9 mouse cellular contexts compared by ENCODE assay signal in genomic region chr12:36041281-36041589, GRCm38 (mm10). TPM values are rescaled to one million over a fixed set of nuclear protein-coding genes. Genes with fewer than 3 reads are reported as not detected.
DNase-seq lines count a peak whose midpoint lies in the region; ATAC-seq and TF ChIP-seq lines count a peak whose summit lies in the region.
"Had no signal": no experiment of that assay in that cellular context is flagged by ENCODE, and none has a peak within 500 bp of the region (broad histone marks: within the 10 kb centered on the region; RNA-seq: fewer than 3 reads in every experiment).

No protein-coding gene starts in this region.

- H3K9ac ChIP-seq in limb, embryonic 15.5 days: no peak overlapping the region
- peak overlapping the region; percentile 89 for H3K9ac ChIP-seq in stomach, embryonic 16.5 days (ENCODE audit: low read length)

- H3K27me3 ChIP-seq in cerebellum, adult 2 months (ENCODE audit: control insufficient read depth, insufficient read depth, low read length): no peaks in the 10 kb centered on the region
- peaks cover 2% of the 10 kb centered on the region for H3K27me3 ChIP-seq in megakaryocyte, embryonic 14.5 days (replicated peaks)
- no peaks in the 10 kb centered on the region for H3K27me3 ChIP-seq in limb, embryonic 15.5 days
- no peaks in the 10 kb centered on the region for H3K27me3 ChIP-seq in stomach, embryonic 16.5 days (ENCODE audit: control insufficient read depth, insufficient read depth, low read length)

- no peak for TF ChIP-seq POLR2A in cerebellum, adult 2 months (IDR thresholded peaks at IDR 0.05; ENCODE audit: borderline replicate concordance, insufficient read depth, low read length)

- 0 out of 2 replicates have a peak overlapping the region, but pooled peaks have one; percentile 46 for H3K27ac ChIP-seq in cerebellum, adult 2 months (ENCODE audit: insufficient read depth, low read length)
- no peak overlapping the region for H3K27ac ChIP-seq in limb, embryonic 15.5 days
- H3K27ac ChIP-seq in stomach, embryonic 16.5 days (ENCODE audit: low read length): no peak overlapping the region

- 20% methylated on average over 4 of the region's 4 CpGs for WGBS in cerebellum, adult 2 months
- WGBS in limb, embryonic 15.5 days: 41% methylated on average over 4 of the region's 4 CpGs
- 27% methylated on average over 4 of the region's 4 CpGs for WGBS in stomach, embryonic 16.5 days

- H3K36me3 ChIP-seq in megakaryocyte, embryonic 14.5 days (replicated peaks; ENCODE audit: low read length): peaks cover 7% of the 10 kb centered on the region
- no peaks in the 10 kb centered on the region for H3K36me3 ChIP-seq in limb, embryonic 15.5 days
- H3K36me3 ChIP-seq in stomach, embryonic 16.5 days (ENCODE audit: control insufficient read depth, insufficient read depth, low read length): no peaks in the 10 kb centered on the region

- H3K4me3 ChIP-seq in cerebellum, adult 2 months (replicated peaks; ENCODE audit: insufficient read depth, low read depth, low read length): peak overlapping the region; percentile 56
- H3K4me3 ChIP-seq in megakaryocyte, embryonic 14.5 days (replicated peaks): peak overlapping the region; percentile 98
- peak overlapping the region; percentile 68 for H3K4me3 ChIP-seq in limb, embryonic 15.5 days
- H3K4me3 ChIP-seq in stomach, embryonic 16.5 days (replicated peaks; ENCODE audit: low read length): peak overlapping the region; percentile 91

- ATAC-seq in megakaryocyte, adult 5-6 weeks (ENCODE audit: poor library complexity, severe bottlenecking): no peak
- no peak for ATAC-seq in limb, embryonic 15.5 days (ENCODE audit: insufficient number of reproducible peaks, low FRiP score, low TSS enrichment, low read depth)
- no peak for ATAC-seq in stomach, embryonic 16.5 days (ENCODE audit: insufficient read depth, low FRiP score)

- peak overlapping the region; percentile 99 for H3K4me2 ChIP-seq in limb, embryonic 15.5 days
- peak overlapping the region; percentile 95 for H3K4me2 ChIP-seq in stomach, embryonic 16.5 days (ENCODE audit: low read depth, low read length)

- no peaks in the 10 kb centered on the region for H3K9me3 ChIP-seq in megakaryocyte, embryonic 14.5 days
- H3K9me3 ChIP-seq in limb, embryonic 15.5 days: no peaks in the 10 kb centered on the region
- H3K9me3 ChIP-seq in stomach, embryonic 16.5 days (replicated peaks; ENCODE audit: control insufficient read depth, low read length): no peaks in the 10 kb centered on the region

- H3K4me1 ChIP-seq in cerebellum, adult 2 months (ENCODE audit: control insufficient read depth, insufficient read depth, low read length): no peaks in the 10 kb centered on the region; the same call in 1 of the 2 replicates
- H3K4me1 ChIP-seq in megakaryocyte, embryonic 14.5 days: peaks cover 47% of the 10 kb centered on the region
- peaks cover 14% of the 10 kb centered on the region; the same call in 1 of the 2 replicates for H3K4me1 ChIP-seq in limb, embryonic 15.5 days
- H3K4me1 ChIP-seq in stomach, embryonic 16.5 days (ENCODE audit: control insufficient read depth, insufficient read depth, low read length): peaks cover 12% of the 10 kb centered on the region; the same call in 1 of the 2 replicates

- no peak for TF ChIP-seq CTCF in cerebellum, adult 2 months (IDR thresholded peaks at IDR 0.05; ENCODE audit: borderline replicate concordance, insufficient read depth, low read depth, low read length)

- DNase-seq in cerebellum, adult 2 months: no peak
- DNase-seq in cerebellum, postnatal 10 days: no peak
- no peak for DNase-seq in right cerebral cortex, postnatal 25 days
- DNase-seq in right cerebral cortex, adult 2 months (ENCODE audit: low spot score in 2 of 2): no peak

RNA-seq across cellular contexts. Expression of gene Tspan13, which starts 1.1 kb away (rescaled TPM):
- 157 and 167 TPM in 2 replicates for polyA plus RNA-seq in cerebellum, adult 2 months (2012; rRNA removed)
- 56.8 and 390 TPM in 2 replicates for polyA plus RNA-seq in megakaryocyte, embryonic 14.5 days (2012; ENCODE audit: insufficient read depth, low replicate concordance)
- 28.8 and 30.4 TPM in 2 replicates for total RNA-seq in megakaryocyte, adult 5-6 weeks (2015)
- total RNA-seq in megakaryocyte, adult 5-6 weeks (2017): 20.3 and 21.4 TPM in 2 replicates
- polyA plus RNA-seq in limb, embryonic 15.5 days (2015; fragmentation: Nextera tagmentation; extraction: Ambion mirVana): 47.1 and 50.9 TPM in 2 replicates
- polyA plus RNA-seq in stomach, embryonic 16.5 days (2015; fragmentation: Nextera tagmentation; extraction: Ambion mirVana): 127 and 130 TPM in 2 replicates

RNA-seq across cellular contexts. Expression of gene Agr2, which starts 48.5 kb away (rescaled TPM):
- polyA plus RNA-seq in cerebellum, adult 2 months (2012; rRNA removed): not detected in 2 replicates
- not detected in 2 replicates for polyA plus RNA-seq in megakaryocyte, embryonic 14.5 days (2012; ENCODE audit: insufficient read depth, low replicate concordance)
- total RNA-seq in megakaryocyte, adult 5-6 weeks (2015): not detected in 2 replicates
- not detected in 2 replicates for total RNA-seq in megakaryocyte, adult 5-6 weeks (2017)
- polyA plus RNA-seq in limb, embryonic 15.5 days (2015; fragmentation: Nextera tagmentation; extraction: Ambion mirVana): 0.19 TPM in 1 of 2 replicates, not detected in the other
- 255 and 340 TPM in 2 replicates for polyA plus RNA-seq in stomach, embryonic 16.5 days (2015; fragmentation: Nextera tagmentation; extraction: Ambion mirVana)
- total RNA-seq: gastrocnemius, adult 18-20 months had no signal

Comparison
In these comparisons a context has a peak if more than half of its experiments do, and no peak if none do; other contexts are left out.
1. RNA of gene Agr2, which starts 48.5 kb away (polyA plus RNA-seq): 255 to 340 TPM in stomach, embryonic 16.5 days; 0.19 TPM in limb, embryonic 15.5 days, not detected in cerebellum, adult 2 months and not detected in megakaryocyte, embryonic 14.5 days; every median in the first group is over 100 times any median in the second.
2. Peak in every context shown above with its lines, with median percentiles within 50 percentile points of each other: H3K4me3 ChIP-seq.